Mouse (Mus musculus) kidney, postnatal 4 days (tissue): ENCODE measurements around the gene Slc5a6.
A peak's percentile ranks its signal among the peaks of the same experiment; 100 is the strongest.
"Not testable (repeated sequence)": the region's sequence is repeated elsewhere in the genome, so short reads cannot be mapped to it uniquely, and the experiment has no call there.

Experiments used
- DNase-seq, 2 experiments: peaks; one replicate each; pipeline ENCODE4 v3.0.0; 2021; ENCODE audit warnings: mixed read lengths in 2 of 2

Gene Slc5a6

GRCm38 (mm10) chr5:31055216-31056140, 6.8 kb upstream of the Slc5a6 start:
- no peak for DNase-seq

- DNase-seq: peak; percentile 97 to 98
Observed at GRCm38 (mm10) chr5:31054261-31055215, 5.8 kb upstream of the Slc5a6 start, which contains the start of gene Cad. Gene Cad, plus strand, starts transcription at chr5:31054780.

- not testable (repeated sequence) for DNase-seq
Observed at GRCm38 (mm10) chr5:31053728-31054127, 5.0 kb upstream of the Slc5a6 start.

GRCm38 (mm10) chr5:31050427-31050826, 1.7 kb upstream of the Slc5a6 start:
- DNase-seq: no peak

- DNase-seq: peak; percentile 99 to 100
Observed at GRCm38 (mm10) chr5:31047848-31048762, 619 bp downstream of the Slc5a6 start, which contains the start of gene Atraid. Gene Atraid, plus strand, starts transcription at chr5:31048312.

GRCm38 (mm10) chr5:31047074-31047473, 1.6 kb downstream of the Slc5a6 start:
- DNase-seq: no peak

GRCm38 (mm10) chr5:31046416-31046815, 2.3 kb downstream of the Slc5a6 start:
- no peak for DNase-seq

- DNase-seq: no peak
Observed at GRCm38 (mm10) chr5:31038171-31038845, 10.4 kb downstream of the Slc5a6 start.

- not testable (repeated sequence) for DNase-seq
Observed at GRCm38 (mm10) chr5:31036556-31036955, 12.2 kb downstream of the Slc5a6 start.

GRCm38 (mm10) chr5:31034669-31035068, 14.1 kb downstream of the Slc5a6 start:
- no peak for DNase-seq

- no peak for DNase-seq
Observed at GRCm38 (mm10) chr5:31031508-31031907, 17.2 kb downstream of the Slc5a6 start.

GRCm38 (mm10) chr5:31030926-31031325, 17.8 kb downstream of the Slc5a6 start:
- DNase-seq: no peak

- DNase-seq: no peak
Observed at GRCm38 (mm10) chr5:31024641-31025040, 24.1 kb downstream of the Slc5a6 start.

GRCm38 (mm10) chr5:31023254-31023653, 25.5 kb downstream of the Slc5a6 start:
- no peak for DNase-seq

GRCm38 (mm10) chr5:31022690-31023089, 26.0 kb downstream of the Slc5a6 start:
- DNase-seq: no peak

- not testable (repeated sequence) for DNase-seq
Observed at GRCm38 (mm10) chr5:31021790-31022189, 26.9 kb downstream of the Slc5a6 start.

- DNase-seq: no peak
Observed at GRCm38 (mm10) chr5:31015913-31016312, 32.8 kb downstream of the Slc5a6 start.

- DNase-seq: no peak
Observed at GRCm38 (mm10) chr5:31012737-31013136, 36.0 kb downstream of the Slc5a6 start.

- peak; percentile 94 to 96 for DNase-seq
Observed at GRCm38 (mm10) chr5:31004184-31004583, 44.5 kb downstream of the Slc5a6 start.

GRCm38 (mm10) chr5:31001560-31001959, 47.2 kb downstream of the Slc5a6 start:
- no peak for DNase-seq

GRCm38 (mm10) chr5:31000993-31001392, 47.7 kb downstream of the Slc5a6 start:
- DNase-seq: no peak
